Mouse (Mus musculus): Measurements from ENCODE around the gene Pcnx.
A peak's percentile ranks its signal among the peaks of the same experiment; 100 is the strongest.

The Pcnx gene

GRCm38 (mm10) chr12:81853543-81853942, 6.3 kb upstream of the Pcnx start:
- DNase-seq (ENCODE audit: low spot score in 2 of 2), result no peak

GRCm38 (mm10) chr12:81855031-81855430, 4.8 kb upstream of the Pcnx start:
- DNase-seq (ENCODE audit: low spot score in 2 of 2), result no peak

- DNase-seq (ENCODE audit: low spot score in 2 of 2), result no peak
Observed at GRCm38 (mm10) chr12:81856696-81857095, 3.1 kb upstream of the Pcnx start.

GRCm38 (mm10) chr12:81857251-81857650, 2.6 kb upstream of the Pcnx start:
- DNase-seq (ENCODE audit: low spot score in 2 of 2), result no peak

GRCm38 (mm10) chr12:81857978-81858569, 1.7 kb upstream of the Pcnx start:
- DNase-seq (ENCODE audit: low spot score in 2 of 2), result no peak

GRCm38 (mm10) chr12:81860308-81861181, 722 bp downstream of the Pcnx start:
- peak; percentile 66 to 69 for DNase-seq (ENCODE audit: low spot score in 2 of 2)

GRCm38 (mm10) chr12:81861199-81862085, 1.6 kb downstream of the Pcnx start:
- DNase-seq (ENCODE audit: low spot score in 2 of 2), result no peak

- peak; percentile 35 to 50 for DNase-seq (ENCODE audit: low spot score in 2 of 2)
Observed at GRCm38 (mm10) chr12:81862351-81862802, 2.6 kb downstream of the Pcnx start.

- no peak for DNase-seq (ENCODE audit: low spot score in 2 of 2)
Observed at GRCm38 (mm10) chr12:81863949-81864348, 4.1 kb downstream of the Pcnx start.

GRCm38 (mm10) chr12:81865183-81865582, 5.4 kb downstream of the Pcnx start:
- no peak for DNase-seq (ENCODE audit: low spot score in 2 of 2)

GRCm38 (mm10) chr12:81867316-81867715, 7.5 kb downstream of the Pcnx start:
- DNase-seq (ENCODE audit: low spot score in 2 of 2), result no peak

GRCm38 (mm10) chr12:81869205-81869940, 9.6 kb downstream of the Pcnx start:
- DNase-seq (ENCODE audit: low spot score in 2 of 2), result no peak

- no peak for DNase-seq (ENCODE audit: low spot score in 2 of 2)
Observed at GRCm38 (mm10) chr12:81873345-81873744, 13.5 kb downstream of the Pcnx start.

- DNase-seq (ENCODE audit: low spot score in 2 of 2), result no peak
Observed at GRCm38 (mm10) chr12:81880161-81880560, 20.3 kb downstream of the Pcnx start.

- no peak for DNase-seq (ENCODE audit: low spot score in 2 of 2)
Observed at GRCm38 (mm10) chr12:81883255-81884106, 23.7 kb downstream of the Pcnx start.

GRCm38 (mm10) chr12:81884107-81884398, 24.2 kb downstream of the Pcnx start:
- no peak for DNase-seq (ENCODE audit: low spot score in 2 of 2)

GRCm38 (mm10) chr12:81884983-81885382, 25.2 kb downstream of the Pcnx start:
- no peak for DNase-seq (ENCODE audit: low spot score in 2 of 2)

- no peak for DNase-seq (ENCODE audit: low spot score in 2 of 2)
Observed at GRCm38 (mm10) chr12:81885982-81886381, 26.2 kb downstream of the Pcnx start.

GRCm38 (mm10) chr12:81888954-81889353, 29.1 kb downstream of the Pcnx start:
- no peak for DNase-seq (ENCODE audit: low spot score in 2 of 2)

- no peak for DNase-seq (ENCODE audit: low spot score in 2 of 2)
Observed at GRCm38 (mm10) chr12:81891946-81892345, 32.1 kb downstream of the Pcnx start.

GRCm38 (mm10) chr12:81894311-81894710, 34.5 kb downstream of the Pcnx start:
- no peak for DNase-seq (ENCODE audit: low spot score in 2 of 2)
